Mouse (Mus musculus) kidney, adult 2 months (tissue): ENCODE data around the gene Sec1.

Experiments
- CTCF ChIP-seq: fragments of 200-500 bp; conservative IDR thresholded peaks from 2 replicates; pipeline ENCODE4 v1.5.1; 2011; ENCODE audit warnings: low read depth, mild to moderate bottlenecking, control low read depth, low read length, moderate library complexity, mixed read lengths; ENCODE audit not compliant: insufficient read depth, insufficient read length
- POLR2A ChIP-seq: fragments of 200-500 bp; IDR thresholded peaks from one replicate; pipeline ENCODE4 v1.6.1; 2011; ENCODE audit warnings: low read depth, low read length, control low read depth

DNA sequence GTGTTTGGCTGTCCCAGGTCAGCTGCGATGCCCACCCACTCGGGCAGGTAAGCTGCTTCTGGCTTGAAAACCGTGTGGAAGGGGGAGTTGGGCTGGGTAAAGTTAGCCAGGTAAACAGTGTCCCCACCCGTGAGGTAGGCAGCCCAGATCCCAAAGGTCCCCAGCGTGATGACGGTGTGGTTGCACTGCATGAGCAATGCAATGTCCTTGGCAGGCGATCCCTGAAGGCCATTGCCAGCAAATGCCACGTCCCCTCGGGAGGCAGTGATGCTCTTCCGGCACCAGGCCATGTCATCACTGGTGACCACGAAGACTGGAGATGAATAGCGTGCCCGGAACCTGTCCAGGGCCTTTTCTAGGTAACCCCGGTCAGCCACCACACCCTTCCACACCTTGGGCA, 15.7 kb downstream of the Sec1 start:
- no peak for TF ChIP-seq CTCF
- no peak for TF ChIP-seq POLR2A
